Mouse (Mus musculus) G1E (cell line): ENCODE measurements around the gene Slc4a8.

Experiments used
- CTCF ChIP-seq: IDR thresholded peaks from 2 replicates; pipeline ENCODE4 v1.5.1; 2012; ENCODE audit warnings: low read depth, low read length, inconsistent platforms, mixed read lengths
- POLR2AphosphoS5 ChIP-seq: IDR thresholded peaks from 2 replicates; pipeline ENCODE4 v1.6.1; 2012; ENCODE audit warnings: low read depth, low read length, inconsistent platforms; ENCODE audit not compliant: insufficient replicate concordance

GRCm38 (mm10) chr15:100838607-100839207, 77.2 kb downstream of the Slc4a8 start:
- TF ChIP-seq CTCF (no peak), POLR2AphosphoS5 (no peak)
